Mouse (Mus musculus) cerebellum, postnatal 10 days (tissue): ENCODE measurements around the gene Slfnl1.

Experiments
- DNase-seq, 2 experiments: peaks; one replicate each; pipeline ENCODE4 v3.0.0; 2021; ENCODE audit warnings: mixed read lengths in 2 of 2

Slfnl1 gene

GRCm38 (mm10) chr4:120531986-120532385 is at the start of gene Slfnl1:
Gene Slfnl1 (plus strand): TSS chr4:120532231.
- no peak for DNase-seq

- no peak for DNase-seq
Measured at GRCm38 (mm10) chr4:120487707-120488106, 44.3 kb upstream of the Slfnl1 start.

- DNase-seq: no peak
Measured at GRCm38 (mm10) chr4:120506955-120507354, 25.1 kb upstream of the Slfnl1 start.

- no peak for DNase-seq
Measured at GRCm38 (mm10) chr4:120511203-120511602, 20.8 kb upstream of the Slfnl1 start.

- DNase-seq: no peak
Measured at GRCm38 (mm10) chr4:120514366-120514765, 17.7 kb upstream of the Slfnl1 start.

- DNase-seq: no peak
Measured at GRCm38 (mm10) chr4:120516491-120516890, 15.5 kb upstream of the Slfnl1 start.

- no peak for DNase-seq
Measured at GRCm38 (mm10) chr4:120516907-120517306, 15.1 kb upstream of the Slfnl1 start.

- DNase-seq: no peak
Measured at GRCm38 (mm10) chr4:120517335-120517734, 14.7 kb upstream of the Slfnl1 start.

GRCm38 (mm10) chr4:120521761-120522160 is 10.3 kb upstream of the Slfnl1 start:
- no peak for DNase-seq

GRCm38 (mm10) chr4:120522351-120522750 is 9.7 kb upstream of the Slfnl1 start:
- no peak for DNase-seq

GRCm38 (mm10) chr4:120523092-120523491 is 8.9 kb upstream of the Slfnl1 start:
- DNase-seq: no peak

- DNase-seq: no peak
Measured at GRCm38 (mm10) chr4:120528171-120528570, 3.9 kb upstream of the Slfnl1 start.

GRCm38 (mm10) chr4:120538664-120539063 is 6.6 kb downstream of the Slfnl1 start:
- DNase-seq: no peak

- DNase-seq: no peak
Measured at GRCm38 (mm10) chr4:120544896-120545295, 12.9 kb downstream of the Slfnl1 start.

- DNase-seq: no peak
Measured at GRCm38 (mm10) chr4:120556592-120556991, 24.6 kb downstream of the Slfnl1 start.

GRCm38 (mm10) chr4:120565726-120566125 is 33.7 kb downstream of the Slfnl1 start:
- no peak for DNase-seq

- DNase-seq: no peak
Measured at GRCm38 (mm10) chr4:120568005-120568404, 36.0 kb downstream of the Slfnl1 start.

- peak in 1 of 2 experiments; percentile 16 for DNase-seq
Measured at GRCm38 (mm10) chr4:120569025-120569424, 37.0 kb downstream of the Slfnl1 start.

- peak; percentile 98 to 99 for DNase-seq
Measured at GRCm38 (mm10) chr4:120569486-120570437, 37.7 kb downstream of the Slfnl1 start, which contains the start of gene Ctps. Gene Ctps (minus strand): TSS chr4:120570276.

GRCm38 (mm10) chr4:120570438-120571069 is 38.5 kb downstream of the Slfnl1 start:
- no peak for DNase-seq

GRCm38 (mm10) chr4:120571070-120571464 is 39.0 kb downstream of the Slfnl1 start:
- no peak for DNase-seq

GRCm38 (mm10) chr4:120571691-120572090 is 39.7 kb downstream of the Slfnl1 start:
- no peak for DNase-seq

- no peak for DNase-seq
Measured at GRCm38 (mm10) chr4:120580894-120581293, 48.9 kb downstream of the Slfnl1 start.

GRCm38 (mm10) chr4:120581711-120582110 is 49.7 kb downstream of the Slfnl1 start:
- no peak for DNase-seq
